Mouse (Mus musculus) fat pad, adult 2 months (tissue): ENCODE measurements around the gene Gjb5.

ENCODE experiments used
- DNase-seq: peaks from one replicate; pipeline ENCODE4 v3.0.0-alpha.2; 2011; ENCODE audit warnings: low read depth, low spot score; ENCODE audit errors: extremely low read depth

Gjb5 gene

GRCm38 (mm10) chr4:127312349-127312748 lies 45.6 kb downstream of the Gjb5 start:
- DNase-seq, result no peak

GRCm38 (mm10) chr4:127311561-127311960 lies 46.4 kb downstream of the Gjb5 start:
- no peak for DNase-seq

GRCm38 (mm10) chr4:127306915-127307314 lies 51.1 kb downstream of the Gjb5 start:
- no peak for DNase-seq
